Mouse (Mus musculus) kidney, adult 9 months (tissue): ENCODE measurements around the gene Inpp5a.

Source experiments
- DNase-seq: peaks from one replicate; pipeline ENCODE4 v3.0.0; 2022

Gene Inpp5a

DNA sequence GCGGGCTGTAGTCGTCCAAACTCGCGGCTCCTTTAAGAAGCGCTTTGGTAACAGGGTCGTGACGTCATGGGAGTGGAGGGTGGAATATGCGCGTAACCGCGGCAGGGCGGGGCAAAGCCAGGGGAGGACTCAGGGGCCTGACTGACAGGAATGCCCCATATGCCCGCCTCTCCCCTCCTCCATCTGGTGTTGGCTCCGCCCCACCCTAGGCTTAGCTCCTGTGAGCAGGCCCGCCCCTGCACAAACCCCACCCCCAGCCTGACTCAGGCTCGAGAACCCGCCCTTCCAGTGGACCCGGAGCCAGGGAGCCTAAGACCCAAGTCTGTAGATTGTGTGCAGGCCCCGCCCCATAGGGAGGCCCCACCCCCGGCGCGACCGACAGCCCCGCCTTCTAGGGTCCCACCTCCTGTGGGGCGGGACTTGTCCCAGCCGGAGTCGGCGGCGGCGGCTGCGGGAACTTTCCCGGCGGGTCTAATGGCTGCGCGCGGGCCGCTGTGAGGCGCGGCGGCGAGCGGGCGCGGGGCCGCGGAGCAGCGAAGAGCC, at the start of gene Inpp5a:
Inpp5a (plus strand) TSS at position 440 of the 543 bp plus-strand sequence.
- peak; percentile 99 for DNase-seq

DNA sequence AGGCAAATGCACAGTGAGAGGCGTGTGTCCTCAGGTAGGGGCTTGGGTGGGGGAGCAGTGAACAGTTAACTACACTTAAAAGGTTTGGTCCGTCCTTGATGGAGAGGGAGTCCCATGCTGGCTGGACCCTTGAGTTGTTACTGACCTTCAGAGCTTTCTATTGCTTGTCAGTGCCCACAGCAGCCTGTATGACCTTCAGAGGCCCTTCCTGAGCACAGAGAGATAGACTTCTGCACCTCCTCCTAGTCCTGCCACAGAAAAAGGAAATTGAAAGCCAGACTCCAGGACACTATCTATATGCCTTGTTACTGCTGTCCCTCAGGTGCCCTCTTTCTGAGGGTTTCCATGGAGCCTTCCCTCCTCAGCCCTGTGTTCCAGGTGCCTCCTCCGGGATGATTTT, 49.7 kb upstream of the Inpp5a start:
- no peak for DNase-seq

DNA sequence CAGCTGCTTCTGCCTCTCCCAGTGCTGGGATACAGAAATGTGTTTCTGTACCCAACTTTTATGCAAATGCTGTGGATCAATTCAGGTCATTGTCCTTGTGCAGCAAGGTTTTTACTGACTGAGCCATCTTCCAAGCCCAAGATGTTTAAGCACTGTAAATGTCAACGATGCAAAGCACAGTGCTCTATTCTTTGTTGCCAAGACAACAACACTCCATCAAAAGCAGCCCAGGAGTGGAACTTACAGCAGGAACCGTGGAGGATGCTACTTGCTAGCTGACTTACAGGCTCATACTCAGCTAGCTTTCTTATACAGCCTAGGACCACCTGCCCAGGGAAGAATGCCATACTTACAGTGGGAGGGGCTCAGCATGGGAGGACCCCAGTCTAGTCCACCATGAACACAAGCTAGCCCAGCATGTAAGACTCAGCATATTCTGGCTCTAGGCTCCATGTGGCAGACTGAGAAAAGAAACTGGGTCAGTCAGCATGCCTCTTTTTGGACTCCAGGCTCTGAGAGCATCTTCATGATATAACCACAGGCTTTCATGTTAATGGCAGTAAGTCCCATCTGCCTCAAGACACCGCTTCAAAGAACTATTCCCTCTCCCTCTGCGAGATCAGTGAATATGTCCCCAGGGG, 47.8 kb upstream of the Inpp5a start:
- DNase-seq: no peak

DNA sequence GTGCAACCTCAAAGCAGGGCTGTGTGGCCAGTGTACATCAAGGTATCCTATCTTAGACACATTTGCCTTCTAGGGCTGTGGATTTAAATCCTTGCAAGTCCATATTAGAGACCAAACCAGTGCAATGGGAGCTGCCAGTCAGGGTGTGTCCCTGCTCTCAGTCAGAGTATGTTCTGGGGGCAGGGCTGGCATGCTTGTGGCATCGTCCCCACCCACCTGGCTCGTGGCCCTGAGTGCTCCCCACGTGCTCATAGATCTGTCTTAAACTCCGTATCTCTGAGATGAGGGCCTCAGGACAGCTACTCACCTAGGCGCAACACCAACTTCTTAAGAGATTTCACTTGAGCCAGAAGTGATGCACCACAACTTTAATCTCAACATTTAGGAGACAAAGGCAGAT, 46.1 kb upstream of the Inpp5a start:
- DNase-seq: no peak

DNA sequence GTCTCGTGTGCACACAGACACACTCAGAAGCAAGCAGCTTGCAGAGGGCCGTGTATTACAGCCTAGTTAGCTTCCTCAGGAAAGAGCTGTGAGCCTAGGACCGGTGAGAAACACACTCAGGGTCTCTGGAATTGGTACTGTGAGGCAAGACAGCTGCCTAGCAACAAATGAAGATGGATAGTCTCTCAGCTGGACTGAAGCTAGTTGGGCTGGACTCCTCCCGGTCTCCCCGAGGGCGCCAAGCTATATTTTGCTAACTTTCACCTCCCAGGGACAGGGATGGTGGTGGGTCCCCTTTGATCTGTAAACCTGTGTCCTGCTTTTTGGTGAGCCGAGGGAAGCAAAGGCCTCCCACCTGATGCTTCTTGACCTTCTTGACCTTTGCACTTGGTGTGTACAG, 41.9 kb upstream of the Inpp5a start:
- DNase-seq: no peak

DNA sequence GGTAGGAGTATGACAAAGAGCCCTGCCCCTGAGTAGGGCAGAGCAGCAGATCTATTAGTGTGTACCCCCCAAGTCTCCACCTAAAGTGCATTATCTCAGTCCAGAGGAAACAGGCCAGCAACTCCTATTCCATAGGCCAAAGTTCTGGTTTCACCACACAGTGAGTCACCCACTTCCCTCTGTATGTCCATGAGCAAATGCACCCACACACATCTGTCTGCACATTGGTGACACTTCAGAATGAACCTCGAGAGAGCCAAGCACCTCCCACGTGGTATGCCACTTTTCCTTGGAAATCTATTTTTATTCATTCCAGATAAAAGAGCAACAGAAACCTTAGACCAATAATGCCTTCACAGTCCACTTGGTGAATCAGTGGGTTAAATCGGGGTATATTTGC, 38.3 kb upstream of the Inpp5a start:
- DNase-seq: no peak

DNA sequence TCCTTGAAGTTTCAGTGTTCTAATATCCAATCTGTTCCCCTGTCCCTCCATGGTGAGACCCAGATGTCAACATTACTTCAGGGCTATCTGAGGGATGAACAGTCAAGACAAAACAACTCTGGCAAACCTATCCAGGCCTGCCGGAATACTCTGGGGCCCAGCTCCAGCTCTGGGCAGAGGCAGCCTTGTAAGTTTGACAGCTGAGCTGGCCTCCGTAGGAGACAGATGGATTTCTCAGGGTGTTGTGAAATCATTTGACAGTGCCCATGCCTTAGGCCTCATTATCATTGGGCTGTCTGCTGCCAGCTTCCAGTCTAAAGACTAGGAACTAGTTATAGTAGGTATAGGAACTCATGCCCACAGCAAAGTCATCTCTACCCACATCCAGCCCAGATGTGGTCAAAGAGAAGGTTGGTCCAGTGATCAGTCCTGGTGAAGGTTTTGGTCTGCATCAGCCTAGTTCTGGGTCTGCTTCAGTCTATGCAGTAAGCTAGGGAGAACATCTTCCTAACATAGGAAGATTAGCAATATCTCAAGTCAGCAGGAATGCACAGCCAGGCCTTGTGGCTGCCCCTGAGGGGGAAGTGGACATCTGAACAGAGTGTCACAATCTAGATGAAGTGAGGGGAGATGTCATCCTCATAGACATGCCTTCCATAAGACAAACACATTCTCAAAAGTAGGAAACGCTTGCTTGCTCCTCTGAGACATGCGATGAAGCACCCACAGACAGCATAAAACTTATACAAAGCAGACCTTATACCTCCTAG, 34.4 kb upstream of the Inpp5a start:
- no peak for DNase-seq

DNA sequence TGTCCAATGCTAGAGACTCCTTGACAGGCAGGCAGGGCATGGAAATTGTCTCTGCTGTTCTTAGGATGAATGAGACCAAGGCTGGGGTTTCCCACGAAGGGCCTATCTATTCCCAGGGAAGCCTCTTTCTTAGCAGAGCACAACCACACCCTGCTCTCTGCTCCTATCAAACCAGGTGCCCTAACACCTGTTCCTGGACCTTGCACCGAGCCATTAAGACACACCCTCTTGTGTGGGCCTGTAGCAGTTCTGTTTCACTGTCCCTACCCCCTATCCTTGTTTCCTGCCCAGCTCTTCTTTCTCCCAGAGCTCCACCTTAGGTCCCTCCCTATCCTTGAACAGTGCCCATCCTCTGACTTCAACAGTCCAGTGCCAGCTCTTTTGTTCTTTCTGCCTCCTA, 31.9 kb upstream of the Inpp5a start:
- DNase-seq: no peak

DNA sequence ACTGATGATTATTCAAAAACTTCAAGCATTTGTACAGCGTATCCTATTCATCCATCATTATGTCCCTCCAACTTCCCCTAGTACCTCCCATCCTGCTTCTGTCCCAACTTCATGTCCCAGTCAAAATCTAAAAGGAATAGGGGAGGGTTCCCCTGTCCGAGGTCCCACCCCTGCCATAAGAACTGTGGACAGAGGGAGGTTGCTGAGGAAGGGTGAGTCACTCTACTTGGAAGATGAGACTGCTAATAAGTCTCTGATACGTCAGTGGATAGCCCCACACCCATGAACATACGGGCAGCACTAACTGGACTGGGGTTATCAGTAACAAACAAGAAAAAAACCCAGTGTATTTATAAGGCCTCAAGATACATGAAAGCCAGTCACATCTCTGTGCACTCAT, 29.0 kb upstream of the Inpp5a start:
- peak; percentile 53 for DNase-seq

DNA sequence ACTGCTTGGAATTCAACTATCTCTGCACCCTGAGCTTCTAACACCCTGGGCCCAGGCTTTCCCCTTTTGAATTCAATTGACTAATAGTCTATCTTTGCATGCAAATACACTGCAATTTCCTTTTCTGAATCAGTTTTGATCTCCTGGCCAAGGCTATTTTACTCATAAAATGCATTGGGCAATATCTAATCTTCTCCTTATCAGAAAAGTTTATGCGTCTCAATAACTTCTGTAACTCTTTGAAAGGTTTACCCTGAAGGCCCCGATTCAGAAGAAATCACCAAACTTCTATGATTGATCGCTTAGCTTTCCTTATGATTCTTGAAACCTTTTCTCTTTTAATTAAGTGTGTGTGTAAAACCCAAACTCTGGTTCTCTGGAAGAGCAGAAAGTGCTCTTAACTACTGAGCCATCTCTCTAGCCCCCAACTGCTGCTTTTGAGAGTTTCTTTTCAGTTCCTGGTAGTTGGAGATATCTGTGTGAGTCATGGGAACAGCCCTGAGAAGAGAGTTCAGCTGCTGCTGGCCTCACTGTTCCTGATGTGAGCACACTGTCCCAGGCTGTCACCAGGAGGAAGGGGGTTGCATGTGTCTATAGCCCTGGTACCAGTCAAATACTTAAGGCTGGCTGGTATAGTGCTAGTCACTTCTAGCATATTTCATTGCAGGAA, 27.9 kb upstream of the Inpp5a start:
- DNase-seq: no peak

DNA sequence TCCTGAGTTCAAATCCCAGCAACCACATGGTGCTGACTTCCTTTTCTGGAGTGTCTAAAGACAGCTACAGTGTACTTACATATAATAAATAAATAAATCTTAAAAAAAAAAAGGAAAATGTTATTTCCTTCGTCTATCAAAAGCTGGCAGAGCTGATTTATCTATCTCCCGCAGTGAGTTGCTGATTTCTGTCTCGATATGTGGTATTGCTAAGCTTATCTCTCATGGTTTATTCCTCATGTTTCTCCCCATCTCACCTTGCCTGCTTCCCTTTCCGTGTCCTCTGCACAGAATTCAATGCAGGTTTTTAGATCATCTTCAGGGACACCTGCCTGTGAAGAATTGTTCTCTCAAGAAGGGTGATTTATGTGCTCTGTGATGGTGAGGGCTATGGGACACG, 27.1 kb upstream of the Inpp5a start:
- no peak for DNase-seq

DNA sequence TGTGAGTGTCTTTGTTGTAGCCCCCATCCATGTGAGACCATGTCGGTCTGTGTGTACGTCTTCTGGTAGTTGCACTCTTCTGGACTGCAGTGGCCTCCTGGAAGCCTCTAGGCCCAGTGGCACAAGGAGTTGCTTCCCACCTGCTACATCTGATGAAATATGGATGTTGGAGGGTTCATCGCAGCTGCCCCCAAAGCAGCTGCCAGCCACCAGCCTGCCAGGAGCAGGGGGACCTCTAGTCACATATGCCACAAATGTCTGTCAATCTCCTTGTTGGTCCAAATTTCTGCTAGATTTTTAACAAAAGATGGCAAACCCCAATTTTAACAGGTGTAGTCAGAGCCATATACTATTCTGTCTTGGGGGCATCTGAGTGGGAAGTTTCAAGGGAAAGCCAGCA, 26.4 kb upstream of the Inpp5a start:
- no peak for DNase-seq

DNA sequence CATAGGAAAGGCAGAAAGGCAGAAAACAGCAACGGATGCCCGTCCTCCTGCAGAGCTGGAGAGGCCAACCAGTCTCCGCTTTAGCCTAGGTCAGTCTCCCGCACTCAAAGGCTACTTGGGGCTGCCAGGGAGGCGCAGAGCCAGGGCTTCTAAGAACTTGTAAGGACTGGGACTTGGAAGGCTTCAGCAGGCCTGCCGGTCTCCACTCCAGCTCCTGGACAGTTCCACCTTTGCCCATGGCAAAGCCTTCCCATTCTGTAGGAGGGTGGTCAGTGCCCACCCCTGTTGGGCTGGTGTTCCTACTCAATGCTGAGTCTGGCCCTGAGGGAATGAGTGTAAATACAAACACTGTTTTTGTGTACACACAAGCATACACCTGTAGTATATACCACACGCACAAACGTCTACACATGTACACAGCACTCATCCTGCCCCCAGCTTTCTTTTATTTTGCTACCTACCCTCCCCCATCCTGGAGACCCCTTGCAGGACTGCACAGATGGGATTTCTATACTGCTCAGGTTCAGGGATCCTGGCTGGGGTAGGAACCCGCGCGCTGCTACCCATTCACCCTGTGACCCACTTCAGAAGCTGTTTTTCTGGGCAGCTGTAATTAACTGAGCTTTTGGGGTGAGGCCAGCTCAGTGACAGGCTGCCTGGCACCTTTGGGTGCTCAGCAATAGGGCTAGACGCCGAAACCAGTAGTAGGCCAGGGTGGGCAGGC, 25.5 kb upstream of the Inpp5a start:
- no peak for DNase-seq

DNA sequence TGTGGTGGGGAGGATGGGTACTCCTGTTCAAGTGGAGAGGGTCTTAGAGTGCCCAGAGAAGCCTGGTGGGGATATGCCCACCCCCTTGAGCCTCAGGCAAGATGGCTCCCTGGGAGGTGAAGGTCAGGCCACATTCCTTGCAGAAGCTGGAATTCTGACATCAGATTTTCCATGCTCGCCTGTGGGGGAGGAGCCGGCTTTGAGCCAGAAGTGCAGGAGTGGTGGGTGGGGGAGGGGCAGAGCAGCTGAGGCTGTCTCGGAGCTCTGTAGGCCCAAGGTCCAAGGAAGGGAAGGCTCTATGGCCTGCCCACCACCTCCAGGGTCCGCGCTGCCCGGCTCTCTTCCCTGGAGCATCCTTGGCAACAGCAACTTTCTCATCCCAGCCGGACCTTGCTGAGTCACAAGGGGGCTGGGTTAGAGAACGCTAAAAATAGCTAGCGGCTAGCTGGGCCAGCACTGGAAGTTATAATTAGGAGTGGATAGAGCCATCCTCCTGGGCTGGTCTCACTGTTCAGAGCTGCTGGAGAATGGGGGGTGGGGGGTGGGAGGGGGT, 24.8 kb upstream of the Inpp5a start:
- peak; percentile 93 for DNase-seq

DNA sequence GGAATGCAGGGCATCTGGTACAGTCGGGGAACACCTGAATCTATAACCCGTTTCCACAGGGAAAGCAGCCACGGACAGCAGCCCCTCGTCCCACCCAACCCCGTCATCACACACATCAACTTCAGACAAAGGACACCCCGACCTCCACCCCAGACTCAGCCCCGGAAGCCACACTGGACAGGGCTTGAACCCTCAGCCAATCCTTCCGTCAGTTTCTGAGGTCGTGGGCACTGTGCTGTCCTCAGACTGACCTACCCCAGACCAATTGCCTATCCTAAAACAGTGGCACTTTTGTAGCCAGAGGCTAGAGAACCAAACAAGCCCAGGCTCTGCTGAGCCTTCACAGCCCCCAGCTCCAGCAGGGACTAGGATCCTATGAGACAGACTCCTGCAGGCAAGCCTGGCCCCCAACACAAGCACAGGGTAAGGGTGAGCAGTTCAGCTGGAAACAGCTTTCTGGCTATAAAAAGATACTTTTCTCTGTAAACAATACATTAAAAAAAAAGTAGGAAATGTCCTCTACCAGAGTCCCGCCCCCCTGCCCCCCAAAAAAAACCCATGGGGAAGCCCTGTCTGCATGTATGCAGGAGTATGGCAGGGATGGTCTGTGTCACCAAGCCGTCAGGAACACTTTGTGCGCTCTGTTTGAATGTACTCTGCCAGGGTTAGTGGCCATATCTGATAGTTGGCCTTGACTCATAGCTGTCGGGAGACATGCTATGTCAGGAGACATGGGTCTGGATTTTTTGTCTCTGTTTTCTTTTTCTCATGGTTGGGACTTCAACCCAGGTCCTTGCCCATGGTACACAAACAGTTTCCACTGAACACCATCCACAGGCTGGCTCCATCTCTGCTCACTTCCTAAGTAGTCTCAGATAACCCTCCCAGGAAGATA, 23.7 kb upstream of the Inpp5a start:
- no peak for DNase-seq

DNA sequence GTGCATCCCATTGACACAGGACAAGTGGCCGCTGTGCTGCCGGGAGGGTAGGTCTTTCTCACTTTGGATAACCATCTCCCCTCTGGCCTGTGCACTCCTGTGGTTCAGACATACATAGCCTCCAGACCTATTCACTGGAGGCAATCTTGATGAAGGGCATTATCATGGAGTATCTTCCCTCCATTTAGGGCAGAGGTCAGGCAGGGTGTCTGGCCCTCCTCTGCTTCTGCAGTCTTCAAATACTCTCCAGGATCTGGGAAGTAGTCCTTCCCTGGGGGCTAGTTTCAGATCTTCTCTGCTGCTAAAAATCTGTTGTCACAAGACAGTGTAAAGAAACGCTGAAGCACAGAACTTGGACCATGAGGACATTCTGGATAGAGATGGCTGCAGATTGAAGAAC, 22.8 kb upstream of the Inpp5a start:
- DNase-seq: no peak

DNA sequence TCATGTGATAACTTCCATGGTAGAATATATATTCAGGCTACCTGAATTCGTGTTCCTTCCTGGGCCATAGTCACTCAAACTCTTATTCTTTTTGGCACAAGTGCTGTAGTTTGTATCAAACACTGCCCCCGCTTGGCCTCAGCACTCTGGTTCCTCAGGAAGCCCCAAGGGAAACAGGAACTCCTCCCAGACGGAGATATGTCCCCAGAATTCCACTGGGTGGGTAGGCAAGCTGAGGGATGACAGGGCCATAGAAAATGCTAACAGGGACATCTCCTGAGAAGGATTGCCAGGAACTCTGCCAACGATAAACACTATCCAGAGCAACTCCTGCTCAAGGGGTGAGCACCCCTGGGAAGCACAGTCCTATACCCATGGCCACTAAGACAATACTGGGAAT, 22.4 kb upstream of the Inpp5a start:
- DNase-seq: peak; percentile 72

DNA sequence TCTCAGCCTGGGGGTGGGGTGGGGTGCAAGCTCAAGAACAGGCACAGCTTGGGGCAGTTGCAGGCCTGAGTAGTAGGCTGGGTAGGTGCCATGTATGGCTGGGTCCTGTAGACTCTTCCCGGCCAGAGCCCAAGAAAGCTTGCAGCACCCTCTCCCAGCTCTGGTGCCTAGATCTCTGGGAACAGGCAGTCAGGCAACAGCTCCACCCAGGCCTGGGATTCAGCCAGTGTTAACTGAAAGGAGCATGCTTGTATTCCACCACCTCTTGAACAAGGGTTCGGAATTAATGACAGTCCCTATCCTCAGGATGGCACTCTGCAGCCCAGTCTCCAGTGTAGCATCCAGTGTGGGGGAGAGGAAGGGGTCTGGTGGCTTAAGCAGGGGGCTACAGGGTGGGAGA, 20.7 kb upstream of the Inpp5a start:
- no peak for DNase-seq

DNA sequence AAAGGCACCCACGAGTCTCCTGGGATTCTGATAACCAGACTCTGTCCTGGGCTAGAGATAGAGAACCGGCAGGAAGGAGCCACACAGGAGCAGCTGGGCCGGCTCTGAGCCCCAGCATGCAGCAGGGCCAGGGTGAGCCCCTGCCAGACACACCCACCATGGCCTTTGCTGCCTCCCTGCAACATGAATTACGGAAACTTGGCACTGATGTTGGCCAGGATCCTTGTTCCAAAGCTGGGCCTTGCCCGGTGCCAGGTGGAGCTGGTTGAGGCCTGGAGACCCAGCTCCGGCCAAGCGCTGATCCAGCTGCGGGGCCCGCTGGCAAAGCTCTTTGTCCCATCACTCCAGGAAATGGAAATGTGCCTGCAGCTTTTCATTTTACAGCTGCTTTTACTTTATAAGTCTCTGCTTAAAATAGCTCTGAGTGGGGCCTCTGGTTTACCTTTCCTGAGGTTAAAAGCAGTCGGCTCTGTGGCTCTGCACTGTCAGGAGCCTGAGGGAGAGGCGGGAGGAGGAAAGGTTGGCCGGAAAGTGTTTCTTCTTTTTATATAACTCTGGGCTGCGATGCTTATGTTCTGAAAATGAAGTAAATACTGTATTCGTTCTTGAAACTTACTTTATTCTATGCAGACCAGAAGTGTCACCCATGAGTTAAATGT, 20.1 kb upstream of the Inpp5a start:
- peak; percentile 82 for DNase-seq

DNA sequence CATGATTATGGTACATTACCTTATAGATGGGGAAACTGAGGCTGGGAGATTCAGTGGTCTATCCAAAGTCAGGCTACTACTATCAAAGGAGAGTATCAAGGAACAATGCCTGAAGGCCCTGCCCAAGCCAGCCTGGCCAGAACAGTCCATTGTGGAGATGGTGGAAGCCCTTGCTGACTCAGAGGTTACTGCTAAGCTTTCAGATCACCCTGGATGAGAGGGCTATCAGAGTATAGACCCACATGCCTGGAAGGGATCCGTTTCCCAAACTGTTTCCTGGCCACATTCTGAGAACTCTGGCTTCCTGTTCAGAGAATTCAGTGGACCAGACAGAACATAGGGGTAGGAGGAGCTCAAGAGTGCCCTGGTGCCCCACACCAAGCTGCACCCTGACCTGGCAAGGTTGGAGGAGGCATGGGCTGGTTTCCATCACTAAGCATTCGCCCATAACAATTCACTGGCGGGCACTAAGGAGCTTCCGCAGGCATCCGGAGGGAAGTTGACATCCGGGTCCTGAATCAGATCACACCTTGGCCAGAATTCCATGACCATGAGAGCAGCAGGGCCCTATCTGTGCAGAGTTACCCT, 19.3 kb upstream of the Inpp5a start:
- DNase-seq: peak; percentile 50

DNA sequence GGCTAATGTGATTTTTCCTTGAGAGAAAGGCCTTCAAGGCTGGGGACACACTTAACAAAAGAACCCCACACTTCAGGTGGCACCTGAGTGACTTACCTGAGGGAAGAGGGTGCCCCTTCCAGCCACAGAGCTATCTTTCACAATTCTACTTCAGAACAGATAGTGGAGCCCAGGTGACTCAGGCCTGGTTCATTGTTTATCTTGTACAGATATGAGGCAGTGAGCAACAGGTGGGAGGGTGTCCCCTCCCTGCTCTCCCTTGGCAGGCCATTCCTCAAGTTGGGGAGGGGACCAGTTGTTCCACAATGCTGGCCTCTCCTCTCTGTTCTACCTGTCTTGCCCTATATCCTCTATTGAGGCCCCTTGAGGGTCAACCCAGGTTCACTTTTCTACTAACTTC, 17.5 kb upstream of the Inpp5a start:
- no peak for DNase-seq
